Mouse (Mus musculus) embryonic facial prominence, embryonic 12.5 days (tissue): ENCODE results near the gene Capn12. TPM values are rescaled to one million over a fixed set of nuclear protein-coding genes. Genes with fewer than 3 reads are reported as not detected.

Source experiments
- ATAC-seq: fragments of 200-750 bp; cut with Nextera tagmentation; 2 replicates; pipeline ENCODE4 v1.8.0; 2017; ENCODE audit not compliant: insufficient number of reproducible peaks, insufficient read depth, low FRiP score, low TSS enrichment
- H3K27ac ChIP-seq: fragments of 300-500 bp; sonication (generic); 2 replicates; pipeline ENCODE4 v1.5.1; 2016; ENCODE audit warnings: mild to moderate bottlenecking
- H3K27me3 ChIP-seq: fragments of 300-500 bp; sonication (generic); 2 replicates; pipeline ENCODE4 v1.6.1; 2016; ENCODE audit warnings: mild to moderate bottlenecking, moderate library complexity
- H3K36me3 ChIP-seq: fragments of 300-500 bp; sonication (generic); 2 replicates; pipeline ENCODE4 v1.6.1; 2016; ENCODE audit warnings: mild to moderate bottlenecking
- H3K4me1 ChIP-seq: fragments of 300-500 bp; sonication (generic); 2 replicates; pipeline ENCODE4 v1.6.1; 2016
- H3K4me2 ChIP-seq: fragments of 300-500 bp; sonication (generic); replicated peaks from 2 replicates; pipeline ENCODE4 v1.6.1; 2016; ENCODE audit warnings: mild to moderate bottlenecking, moderate library complexity
- H3K4me3 ChIP-seq: fragments of 300-500 bp; sonication (generic); 2 replicates; pipeline ENCODE4 v1.5.1; 2016; ENCODE audit warnings: mild to moderate bottlenecking
- H3K9ac ChIP-seq: fragments of 300-500 bp; sonication (generic); 2 replicates; pipeline ENCODE4 v1.6.1; 2016; ENCODE audit warnings: mild to moderate bottlenecking, moderate library complexity
- H3K9me3 ChIP-seq: fragments of 300-500 bp; sonication (generic); 2 replicates; pipeline ENCODE4 v1.6.1; 2016; ENCODE audit warnings: mild to moderate bottlenecking, moderate library complexity
- WGBS: fragments of 180-500 bp; shearing (Covaris S2); methylation state at CpG from one replicate; pipeline ENCODE4 v1.1.7; 2016; 5-methylcytosine and 5-hydroxymethylcytosine counted together
- polyA plus RNA-seq: library from polyadenylated mRNA; unstranded; fragments of >200 nt; fragmentation: Nextera tagmentation; extraction: Ambion mirVana; gene quantifications from 2 replicates; pipeline ENCODE4 v1.2.1, GENCODE M21; 2016

The Capn12 gene
- polyA plus RNA-seq, 1 experiment from 2014 or later = 0.26 TPM

- Histone ChIP-seq H3K27me3 (no peaks in the 10 kb centered on the region), H3K36me3 (peaks cover 99% of the 10 kb centered on the region), H3K4me2 (no peak overlapping the region), H3K27ac (0 out of 2 replicates have a peak overlapping the region, but pooled peaks have one; percentile 30), H3K4me3 (no peak overlapping the region), H3K4me1 (no peaks in the 10 kb centered on the region), H3K9me3 (no peaks in the 10 kb centered on the region), H3K9ac (no peak overlapping the region)
- WGBS = 88% methylated on average over 13 of the region's 13 CpGs
- ATAC-seq = peak; percentile 37; the same call in 1 of the 2 replicates
Measured at GRCm38 (mm10) chr7:28901311-28902125, 20.3 kb downstream of the Capn12 start.

- no peaks in the 10 kb centered on the region for H3K9me3 ChIP-seq
- no peak for ATAC-seq
- H3K27me3 ChIP-seq = no peaks in the 10 kb centered on the region
- peaks cover 99% of the 10 kb centered on the region for H3K36me3 ChIP-seq
- no peak overlapping the region for H3K27ac ChIP-seq
- no peak overlapping the region for H3K4me3 ChIP-seq
- WGBS = 90% methylated on average over 6 of the region's 6 CpGs
- H3K4me1 ChIP-seq = no peaks in the 10 kb centered on the region
- no peak overlapping the region for H3K9ac ChIP-seq
- no peak overlapping the region for H3K4me2 ChIP-seq
Measured at GRCm38 (mm10) chr7:28902180-28902579, 21.0 kb downstream of the Capn12 start.

GRCm38 (mm10) chr7:28902809-28903208 lies 21.6 kb downstream of the Capn12 start:
- no peaks in the 10 kb centered on the region for H3K27me3 ChIP-seq
- 94% methylated on average over 3 of the region's 3 CpGs for WGBS

GRCm38 (mm10) chr7:28903778-28904177 lies 22.6 kb downstream of the Capn12 start:
- Histone ChIP-seq H3K36me3 (peaks cover 99% of the 10 kb centered on the region), H3K4me2 (no peak overlapping the region), H3K27me3 (no peaks in the 10 kb centered on the region), H3K4me1 (no peaks in the 10 kb centered on the region), H3K27ac (peak overlapping the region; percentile 47; the same call in 1 of the 2 replicates), H3K9me3 (no peaks in the 10 kb centered on the region), H3K4me3 (no peak overlapping the region), H3K9ac (no peak overlapping the region)
- ATAC-seq = no peak
- 87% methylated on average over 10 of the region's 10 CpGs for WGBS

More at GRCm38 (mm10) chr7:28902809-28903208, 21.6 kb downstream of the Capn12 start:
- Histone ChIP-seq H3K36me3 (peaks cover 99% of the 10 kb centered on the region), H3K4me3 (no peak overlapping the region), H3K27ac (no peak overlapping the region), H3K9ac (no peak overlapping the region), H3K9me3 (no peaks in the 10 kb centered on the region), H3K4me2 (no peak overlapping the region), H3K4me1 (no peaks in the 10 kb centered on the region)
- ATAC-seq = no peak

- WGBS = 92% methylated on average over 5 of the region's 5 CpGs
- no peak overlapping the region for H3K4me2 ChIP-seq
- H3K9me3 ChIP-seq = no peaks in the 10 kb centered on the region
- ATAC-seq = no peak
- peaks cover 95% of the 10 kb centered on the region for H3K36me3 ChIP-seq
- no peak overlapping the region for H3K4me3 ChIP-seq
- H3K27ac ChIP-seq = no peak overlapping the region
- H3K4me1 ChIP-seq = no peaks in the 10 kb centered on the region
- H3K27me3 ChIP-seq = no peaks in the 10 kb centered on the region
- no peak overlapping the region for H3K9ac ChIP-seq
Measured at GRCm38 (mm10) chr7:28907195-28907594, 26.0 kb downstream of the Capn12 start.

- Histone ChIP-seq H3K4me1 (no peaks in the 10 kb centered on the region), H3K9me3 (no peaks in the 10 kb centered on the region), H3K4me2 (no peak overlapping the region), H3K27ac (no peak overlapping the region), H3K4me3 (no peak overlapping the region), H3K36me3 (peaks cover 93% of the 10 kb centered on the region), H3K9ac (no peak overlapping the region), H3K27me3 (no peaks in the 10 kb centered on the region)
- 45% methylated on average over 4 of the region's 4 CpGs for WGBS
- no peak for ATAC-seq
Measured at GRCm38 (mm10) chr7:28911632-28912031, 30.4 kb downstream of the Capn12 start.

- H3K9ac ChIP-seq = no peak overlapping the region
- ATAC-seq = no peak
- H3K27ac ChIP-seq = no peak overlapping the region
- peaks cover 2% of the 10 kb centered on the region; the same call in 1 of the 2 replicates for H3K4me1 ChIP-seq
- no peak overlapping the region for H3K4me3 ChIP-seq
- H3K27me3 ChIP-seq = no peaks in the 10 kb centered on the region
- H3K4me2 ChIP-seq = no peak overlapping the region
- H3K36me3 ChIP-seq = peaks cover 93% of the 10 kb centered on the region
- 70% methylated on average over 11 of the region's 11 CpGs for WGBS
- H3K9me3 ChIP-seq = no peaks in the 10 kb centered on the region
Measured at GRCm38 (mm10) chr7:28913171-28913570, 31.9 kb downstream of the Capn12 start.

GRCm38 (mm10) chr7:28916491-28916890 lies 35.3 kb downstream of the Capn12 start:
- Histone ChIP-seq H3K9me3 (no peaks in the 10 kb centered on the region), H3K4me3 (no peak overlapping the region), H3K4me1 (peaks cover 21% of the 10 kb centered on the region), H3K27me3 (no peaks in the 10 kb centered on the region), H3K27ac (no peak overlapping the region), H3K9ac (no peak overlapping the region), H3K36me3 (peaks cover 78% of the 10 kb centered on the region), H3K4me2 (no peak overlapping the region)
- ATAC-seq = no peak

GRCm38 (mm10) chr7:28917503-28918426 lies 36.5 kb downstream of the Capn12 start:
- ATAC-seq = no peak
- Histone ChIP-seq H3K36me3 (peaks cover 66% of the 10 kb centered on the region), H3K27ac (0 out of 2 replicates have a peak overlapping the region, but pooled peaks have one; percentile 58), H3K4me2 (no peak overlapping the region), H3K4me1 (peaks cover 24% of the 10 kb centered on the region), H3K4me3 (no peak overlapping the region), H3K27me3 (no peaks in the 10 kb centered on the region), H3K9me3 (no peaks in the 10 kb centered on the region), H3K9ac (no peak overlapping the region)
- WGBS = 65% methylated on average over 10 of the region's 10 CpGs

- WGBS = 61% methylated on average over 8 of the region's 8 CpGs
- ATAC-seq = no peak
- Histone ChIP-seq H3K4me2 (no peak overlapping the region), H3K27ac (peak overlapping the region; percentile 58; the same call in 1 of the 2 replicates), H3K4me3 (no peak overlapping the region), H3K9ac (no peak overlapping the region), H3K4me1 (peaks cover 32% of the 10 kb centered on the region), H3K36me3 (peaks cover 59% of the 10 kb centered on the region), H3K27me3 (no peaks in the 10 kb centered on the region), H3K9me3 (no peaks in the 10 kb centered on the region)
Measured at GRCm38 (mm10) chr7:28918540-28918939, 37.3 kb downstream of the Capn12 start.

GRCm38 (mm10) chr7:28919815-28920214 lies 38.6 kb downstream of the Capn12 start:
- no peak overlapping the region for H3K4me2 ChIP-seq
- H3K36me3 ChIP-seq = peaks cover 47% of the 10 kb centered on the region
- peaks cover 44% of the 10 kb centered on the region for H3K4me1 ChIP-seq

More at GRCm38 (mm10) chr7:28919815-28920214, 38.6 kb downstream of the Capn12 start:
- Histone ChIP-seq H3K9me3 (no peaks in the 10 kb centered on the region), H3K27me3 (no peaks in the 10 kb centered on the region), H3K27ac (peak overlapping the region; percentile 58), H3K9ac (no peak overlapping the region), H3K4me3 (no peak overlapping the region)
- 43% methylated on average over 6 of the region's 6 CpGs for WGBS
- peak; percentile 57; the same call in 1 of the 2 replicates for ATAC-seq
